Mouse (Mus musculus) erythroblast, embryonic 14.5 days (primary cell): ENCODE measurements around the gene Senp7.

Experiments used
- GATA1 ChIP-seq: IDR thresholded peaks from 2 replicates; pipeline ENCODE4 v1.6.1; 2012; ENCODE audit warnings: low read length, inconsistent platforms, mixed read lengths
- TAL1 ChIP-seq: IDR thresholded peaks from 3 replicates; pipeline ENCODE4 v1.6.1; 2012; ENCODE audit warnings: low read length, inconsistent platforms, mixed read lengths

DNA sequence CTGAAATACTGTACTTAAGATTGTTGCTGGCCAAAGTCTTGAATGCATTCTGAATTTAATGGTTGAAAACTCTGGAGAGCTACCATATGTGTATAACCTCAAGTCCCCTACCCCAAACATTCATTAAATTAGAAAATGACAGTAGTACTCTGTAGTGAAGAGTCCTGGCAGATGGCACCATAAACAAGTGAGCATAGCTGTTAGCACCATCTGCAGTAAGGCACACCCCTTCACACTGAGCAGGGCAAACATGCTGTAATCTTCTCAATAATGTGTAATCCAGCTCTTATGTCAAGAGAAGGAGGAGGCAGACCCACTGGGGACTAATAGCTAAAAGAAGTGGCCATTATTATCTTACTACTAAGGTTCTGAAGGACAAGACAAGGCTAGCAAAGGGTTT lies 122.1 kb downstream of the Senp7 start:
- no peak for TF ChIP-seq GATA1
- TF ChIP-seq TAL1: no peak
